8 mouse cellular contexts compared by ENCODE assay signal in genomic region chr16:95347202-95347601, GRCm38 (mm10).
DNase-seq lines count a peak whose midpoint lies in the region; ATAC-seq and TF ChIP-seq lines count a peak whose summit lies in the region.

No protein-coding gene starts in this region.

- H3K27ac ChIP-seq in bone marrow, adult 2 months (ENCODE audit: control insufficient read depth, insufficient read depth, low read depth, low read length, poor library complexity), result 0 out of 2 replicates have a peak overlapping the region, but pooled peaks have one; percentile 9
- no peak overlapping the region for H3K27ac ChIP-seq in liver, embryonic 16.5 days (ENCODE audit: low read length)

- H3K9ac ChIP-seq in liver, embryonic 16.5 days (ENCODE audit: low read depth, low read length), result no peak overlapping the region

- H3K4me3 ChIP-seq in G1E (ENCODE audit: low read depth, low read length), result peak overlapping the region; percentile 9; the same call in 1 of the 2 replicates
- H3K4me3 ChIP-seq in bone marrow, adult 2 months (replicated peaks; ENCODE audit: control insufficient read depth, low read depth, low read length), result no peak overlapping the region
- H3K4me3 ChIP-seq in liver, embryonic 16.5 days (ENCODE audit: low read depth, low read length), result no peak overlapping the region

- H3K4me1 ChIP-seq in G1E (ENCODE audit: insufficient read depth, low read depth, low read length), result peaks cover 81% of the 10 kb centered on the region
- H3K4me1 ChIP-seq in bone marrow, adult 2 months (ENCODE audit: control insufficient read depth, insufficient read depth, low read length), result peaks cover 12% of the 10 kb centered on the region
- no peaks in the 10 kb centered on the region for H3K4me1 ChIP-seq in liver, embryonic 16.5 days (ENCODE audit: control insufficient read depth, low read depth, low read length)

- WGBS in bone marrow, adult 2 months, result 60% methylated on average over 3 of the region's 3 CpGs
- WGBS in liver, embryonic 16.5 days (ENCODE audit: insufficient replicate concordance), result 8% methylated on average over 3 of the region's 3 CpGs

- peak; percentile 73 for DNase-seq in G1E (ENCODE audit: low spot score)
- DNase-seq in heart, postnatal 36 days, result peak; percentile 44 to 55
- DNase-seq in layer of hippocampus, postnatal 36 days, result no peak
- DNase-seq in urinary bladder, adult 18-20 months (ENCODE audit: low spot score in 2 of 2), result no peak
- DNase-seq in cerebellum, postnatal 14 days, result no peak

- H3K4me2 ChIP-seq in liver, embryonic 16.5 days (ENCODE audit: low read depth, low read length), result no peak overlapping the region

- no peaks in the 10 kb centered on the region for H3K27me3 ChIP-seq in G1E (ENCODE audit: insufficient read depth, low read length)
- H3K27me3 ChIP-seq in liver, embryonic 16.5 days (ENCODE audit: control insufficient read depth, insufficient read depth, low read depth, low read length), result no peaks in the 10 kb centered on the region

- no peaks in the 10 kb centered on the region for H3K9me3 ChIP-seq in G1E (replicated peaks)
- H3K9me3 ChIP-seq in liver, embryonic 16.5 days (replicated peaks; ENCODE audit: control insufficient read depth, low read length), result no peaks in the 10 kb centered on the region

- no peak for TF ChIP-seq POLR2A in bone marrow, adult 2 months (IDR thresholded peaks at IDR 0.05; ENCODE audit: borderline replicate concordance, control insufficient read depth, low read depth, low read length)

- H3K36me3 ChIP-seq in G1E (replicated peaks), result no peaks in the 10 kb centered on the region
- no peaks in the 10 kb centered on the region for H3K36me3 ChIP-seq in liver, embryonic 16.5 days (ENCODE audit: control insufficient read depth, insufficient read depth)

- ATAC-seq in G1E (ENCODE audit: extremely low read depth, insufficient number of reproducible peaks, low FRiP score, poor library complexity, severe bottlenecking), result peak; percentile 79
- peak; percentile 38; the same call in 1 of the 2 replicates for ATAC-seq in liver, embryonic 16.5 days (ENCODE audit: low read depth)
- ATAC-seq in activated CD4-positive, CD25-positive, alpha-beta regulatory T cell, adult 4 months, result no peak

- intact Hi-C loops in heart, postnatal 36 days (cut with DNase I), result loop anchor here (2.0 to 5.0 kb wide), 3 partner anchors 225 to 560 kb away; no protein-coding TSS in a partner anchor

- no peak for TF ChIP-seq CTCF in G1E (IDR thresholded peaks at IDR 0.05; ENCODE audit: low read depth, low read length)
- no peak for TF ChIP-seq CTCF in bone marrow, adult 2 months (IDR thresholded peaks at IDR 0.05; ENCODE audit: control insufficient read depth, insufficient read depth, low read length)

Comparison
In these comparisons a context has a peak if more than half of its experiments do, and no peak if none do; other contexts are left out.
1. DNase-seq: peak in G1E (single experiment) and heart, postnatal 36 days (2 of 2); none in layer of hippocampus, postnatal 36 days (0 of 2), urinary bladder, adult 18-20 months (0 of 2) and cerebellum, postnatal 14 days (0 of 2).